Mouse (Mus musculus) bone marrow macrophage, adult 2 months (primary cell): Measurements from ENCODE around the gene Ahdc1. TPM values are rescaled to one million over a fixed set of nuclear protein-coding genes. Genes with fewer than 3 reads are reported as not detected.

Experiments used
- H3K27ac ChIP-seq: 2 replicates; pipeline ENCODE4 v1.5.1; 2012; ENCODE audit warnings: low read depth, low read length; ENCODE audit not compliant: insufficient read depth
- H3K4me1 ChIP-seq: 2 replicates; pipeline ENCODE4 v1.6.1; 2012; ENCODE audit warnings: low read length; ENCODE audit not compliant: control insufficient read depth, insufficient read depth
- H3K4me3 ChIP-seq: 2 replicates; pipeline ENCODE4 v1.5.1; 2012; ENCODE audit warnings: mild to moderate bottlenecking, low read length, moderate library complexity; ENCODE audit not compliant: insufficient read depth
- CTCF ChIP-seq: IDR thresholded peaks from 2 replicates; pipeline ENCODE4 v1.5.1; 2012; ENCODE audit warnings: low read depth, mild to moderate bottlenecking, low read length, moderate library complexity
- POLR2A ChIP-seq: IDR thresholded peaks from 2 replicates; pipeline ENCODE4 v1.6.1; 2012; ENCODE audit warnings: mild to moderate bottlenecking, low read depth, low read length, borderline replicate concordance
- polyA plus RNA-seq: library from polyadenylated mRNA; stranded (reverse); fragments of >200 nt; gene quantifications from 2 replicates; pipeline ENCODE4 v1.2.4, GENCODE M21; 2012; ENCODE audit not compliant: missing spikeins, insufficient read depth, insufficient read length

Ahdc1 gene
- polyA plus RNA-seq, 1 experiment, result 5.5 TPM

DNA sequence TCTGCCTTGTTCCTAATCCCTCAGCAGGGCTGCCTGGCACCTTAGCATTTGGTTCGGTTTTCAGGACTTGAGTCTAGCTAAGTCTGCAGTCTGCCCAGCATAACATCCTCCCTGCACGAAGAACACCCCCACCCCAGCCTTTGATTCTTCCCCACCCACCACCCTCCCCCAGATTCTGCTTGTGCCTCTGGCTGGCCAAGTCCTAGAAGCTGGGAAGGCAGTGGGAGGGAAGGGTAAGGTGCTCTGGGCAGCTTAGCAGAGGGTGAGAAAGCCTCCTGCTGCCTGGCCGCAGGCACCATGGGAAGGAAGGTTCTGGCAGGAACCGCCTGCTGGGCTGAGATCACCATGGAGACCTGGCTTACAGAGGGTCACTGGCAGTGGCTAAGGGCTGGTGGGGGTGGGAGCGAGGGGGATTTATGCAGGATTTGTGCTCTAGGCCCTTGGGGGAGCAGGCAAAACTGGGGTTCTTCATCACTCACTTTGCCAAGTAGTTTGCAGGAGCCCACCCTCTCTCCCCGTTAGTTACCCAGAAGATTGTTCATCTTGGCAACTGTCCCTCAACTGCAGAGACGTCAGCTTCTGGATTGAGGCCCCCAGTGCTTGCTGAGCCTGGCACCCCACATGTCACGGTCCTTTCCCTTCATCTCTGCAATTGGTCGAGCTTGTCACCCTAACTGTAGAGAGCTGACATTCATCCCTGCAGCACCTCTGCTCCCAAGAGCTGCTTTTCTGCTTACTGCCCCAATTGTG, 63.2 kb downstream of the Ahdc1 start:
- Histone ChIP-seq H3K27ac (no peak overlapping the region), H3K4me1 (no peaks in the 10 kb centered on the region), H3K4me3 (no peak overlapping the region)
- TF ChIP-seq CTCF (no peak), POLR2A (no peak)

DNA sequence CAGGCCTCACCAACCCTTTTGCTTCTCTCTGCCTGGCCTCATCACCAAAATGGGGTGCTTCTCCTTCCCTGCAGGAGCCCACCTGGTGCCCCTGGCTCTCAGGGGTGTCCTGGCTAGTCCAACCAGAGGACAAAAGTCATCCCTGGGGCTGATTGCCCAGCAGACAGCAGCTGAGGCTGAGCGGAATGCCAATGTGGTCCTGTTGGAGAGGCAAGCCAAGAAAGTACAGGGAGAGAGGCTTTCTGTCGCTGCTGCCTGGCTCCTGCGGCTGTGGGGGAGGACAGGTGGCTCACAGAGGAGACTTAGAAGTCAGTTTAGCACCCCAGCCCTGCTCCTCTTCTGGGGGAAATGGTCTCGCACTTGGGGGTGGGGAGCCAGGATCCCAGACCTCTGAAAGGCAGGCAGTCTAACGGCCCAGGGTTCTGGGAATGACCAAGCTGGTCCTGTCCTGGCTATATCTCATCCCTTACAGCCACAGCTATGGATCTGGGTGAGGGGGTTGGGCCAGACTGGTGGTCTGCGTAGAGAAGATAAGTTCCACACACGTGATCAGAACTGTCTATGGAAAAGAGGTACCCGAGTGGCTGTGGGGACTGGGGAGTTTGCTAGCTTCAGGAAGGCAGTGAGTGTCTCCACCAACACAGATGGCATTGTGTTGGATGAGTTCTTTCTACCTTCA, 64.0 kb downstream of the Ahdc1 start:
- Histone ChIP-seq H3K4me1 (no peaks in the 10 kb centered on the region), H3K27ac (no peak overlapping the region), H3K4me3 (no peak overlapping the region)
- TF ChIP-seq CTCF (no peak), POLR2A (no peak)

- TF ChIP-seq CTCF (no peak), POLR2A (no peak)
- Histone ChIP-seq H3K27ac (no peak overlapping the region), H3K4me1 (no peaks in the 10 kb centered on the region), H3K4me3 (no peak overlapping the region)
Observed at GRCm38 (mm10) chr4:133078947-133079346, 67.9 kb downstream of the Ahdc1 start.

- no peak for TF ChIP-seq POLR2A
- no peak for TF ChIP-seq CTCF
- H3K4me1 ChIP-seq, result 0 out of 2 replicates have a peak, but pooled peaks cover 2% of the 10 kb centered on the region
- no peak overlapping the region for H3K4me3 ChIP-seq
- no peak overlapping the region for H3K27ac ChIP-seq
Observed at GRCm38 (mm10) chr4:133079416-133080113, 68.5 kb downstream of the Ahdc1 start.

DNA sequence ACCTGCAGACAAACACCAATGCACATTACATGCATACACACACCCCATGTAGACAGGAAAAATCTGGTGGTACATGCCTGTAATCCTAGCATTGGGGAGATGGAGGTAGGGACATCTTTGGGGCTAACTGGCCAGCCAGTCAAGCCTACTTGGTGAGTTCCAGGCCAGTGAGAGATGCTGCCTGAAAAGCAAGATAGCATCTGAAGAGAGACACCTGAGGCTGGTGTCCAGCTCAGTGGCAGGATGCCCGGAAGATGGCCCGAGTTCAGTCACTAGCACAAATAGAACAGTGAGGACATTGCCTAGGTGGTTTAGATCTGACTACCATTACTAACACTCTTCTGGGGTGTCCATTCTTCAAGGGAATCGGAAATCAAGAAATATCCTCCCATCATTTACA, 69.8 kb downstream of the Ahdc1 start:
- TF ChIP-seq CTCF (no peak), POLR2A (no peak)
- no peak overlapping the region for H3K27ac ChIP-seq
- no peak overlapping the region for H3K4me3 ChIP-seq
- H3K4me1 ChIP-seq, result 0 out of 2 replicates have a peak, but pooled peaks cover 2% of the 10 kb centered on the region

DNA sequence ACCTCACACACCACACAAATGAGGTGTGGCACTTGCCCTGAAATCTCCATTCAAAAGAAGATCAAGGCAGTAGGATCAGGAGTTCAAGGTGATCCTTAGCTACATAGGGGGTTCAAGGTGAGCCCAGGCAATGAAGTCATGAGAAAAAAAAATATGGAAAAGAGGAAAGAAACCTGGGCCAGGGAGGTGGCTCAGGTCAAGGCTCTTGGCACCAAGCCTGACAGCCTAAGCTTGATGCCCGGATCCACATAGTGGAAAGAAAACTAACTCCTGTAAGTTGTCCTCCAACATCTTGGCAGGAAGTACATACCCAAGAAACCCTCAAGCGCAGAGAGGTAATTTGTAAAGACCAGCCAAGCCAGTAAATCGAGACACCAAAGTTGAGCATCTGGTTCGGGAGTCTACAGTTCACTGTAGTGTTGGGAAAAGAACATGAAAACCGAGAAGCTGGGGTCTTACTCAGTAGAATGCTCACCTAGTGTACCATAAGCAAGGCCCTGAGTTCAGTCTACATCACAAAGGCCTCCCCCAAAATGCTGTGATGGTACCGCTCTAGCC, 71.2 kb downstream of the Ahdc1 start:
- Histone ChIP-seq H3K4me1 (peaks cover 11% of the 10 kb centered on the region), H3K27ac (no peak overlapping the region)

DNA sequence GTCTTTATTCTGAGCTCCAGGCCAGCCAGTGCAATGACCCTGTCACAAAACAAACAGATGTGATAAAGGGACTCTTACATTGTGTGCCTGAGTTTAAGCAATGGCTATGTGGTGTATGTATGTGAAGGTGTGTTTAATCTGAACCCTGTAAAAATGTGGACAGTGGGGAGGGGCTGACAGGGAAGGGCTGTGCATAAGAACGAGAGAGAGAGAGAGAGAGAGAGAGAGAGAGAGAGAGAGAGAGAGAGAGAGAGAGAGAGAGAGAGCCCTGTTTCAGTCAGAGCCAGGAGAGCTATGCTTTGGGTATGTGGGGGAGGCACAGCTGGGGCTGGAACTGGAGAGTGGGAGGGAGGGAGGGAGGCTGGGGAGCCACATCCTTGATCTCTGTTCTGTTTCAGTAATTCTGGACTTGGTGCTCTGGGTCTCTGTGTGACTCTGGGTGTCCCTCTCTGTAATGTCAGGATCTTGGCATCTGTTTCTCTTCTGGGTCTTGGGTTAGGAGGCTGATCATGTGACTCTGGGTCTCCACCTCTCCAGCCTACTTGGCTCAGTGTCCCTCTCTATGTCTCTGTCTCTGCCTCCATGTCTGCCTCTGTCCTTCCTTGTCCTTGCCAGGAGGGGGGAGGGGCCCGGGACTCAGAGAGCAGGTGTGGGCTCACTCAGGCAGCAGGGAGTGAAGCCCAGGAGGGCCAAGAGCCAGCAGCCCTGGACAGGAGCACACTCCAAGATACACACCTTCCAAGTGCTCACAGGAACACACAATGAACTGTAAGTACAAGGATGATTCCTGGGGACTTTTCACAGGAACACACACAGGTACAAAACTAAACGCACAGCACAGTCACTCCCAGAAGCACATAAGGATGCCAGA, 73.2 kb downstream of the Ahdc1 start:
- H3K4me3 ChIP-seq, result no peak overlapping the region

More for the DNA sequence above, 71.2 kb downstream of the Ahdc1 start:
- no peak overlapping the region for H3K4me3 ChIP-seq
- TF ChIP-seq CTCF (no peak), POLR2A (no peak)

GRCm38 (mm10) chr4:133085011-133085782, 74.1 kb downstream of the Ahdc1 start:
- H3K4me1 ChIP-seq, result peaks cover 27% of the 10 kb centered on the region
- no peak overlapping the region for H3K27ac ChIP-seq
- TF ChIP-seq CTCF (no peak), POLR2A (no peak)
- peak overlapping the region; percentile 29; the same call in 1 of the 2 replicates for H3K4me3 ChIP-seq

More for the DNA sequence above, 73.2 kb downstream of the Ahdc1 start:
- Histone ChIP-seq H3K4me1 (peaks cover 22% of the 10 kb centered on the region), H3K27ac (no peak overlapping the region)
- TF ChIP-seq CTCF (no peak), POLR2A (no peak)
